Mouse (Mus musculus): ENCODE data around the gene Bud23. TPM values are rescaled to one million over a fixed set of nuclear protein-coding genes. Genes with fewer than 3 reads are reported as not detected.

Bud23 gene
- total and polyA plus RNA-seq, 2 experiments: 32.7 to 51.7 TPM

DNA sequence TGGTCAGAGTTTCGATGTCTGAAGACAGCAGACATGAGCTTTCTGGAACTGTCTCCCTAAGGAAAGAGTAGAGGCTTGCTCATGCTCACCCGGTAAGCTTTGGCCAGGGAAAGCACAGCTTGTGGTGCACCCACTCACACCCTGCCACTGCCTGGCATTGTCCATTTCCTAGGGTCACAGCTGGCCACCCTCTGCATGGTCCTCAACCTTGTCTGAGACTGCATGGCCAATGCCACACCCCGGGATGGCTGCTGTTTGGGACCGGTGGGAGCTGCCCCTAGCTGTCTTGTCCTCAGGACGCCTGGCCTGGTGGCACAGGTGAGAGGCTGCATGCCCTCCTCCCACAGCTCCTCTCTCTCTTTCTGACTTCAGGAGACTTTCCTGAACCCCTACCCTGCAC, 16.2 kb downstream of the Bud23 start:
- H3K9ac ChIP-seq (ENCODE audit: low read depth, low read length): no peak overlapping the region
- no peak overlapping the region for H3K4me3 ChIP-seq (ENCODE audit: insufficient read depth, low read depth, low read length)
- no peaks in the 10 kb centered on the region for H3K27me3 ChIP-seq (ENCODE audit: control insufficient read depth, insufficient read depth, low read length)
- 95% methylated on average over 5 of the region's 5 CpGs for WGBS
- no peaks in the 10 kb centered on the region for H3K36me3 ChIP-seq (ENCODE audit: control insufficient read depth, insufficient read depth, low read length)
- TF ChIP-seq CTCF (IDR thresholded peaks at IDR 0.05; ENCODE audit: low read depth, low read length) (no peak), POLR2A (IDR thresholded peaks at IDR 0.05; ENCODE audit: extremely low read depth, insufficient read depth, low read length) (no peak)
- no peak overlapping the region for H3K27ac ChIP-seq (replicated peaks; ENCODE audit: insufficient read depth, low read depth, low read length)
- H3K79me2 ChIP-seq (ENCODE audit: control insufficient read depth, insufficient read depth, low read length): no peaks in the 10 kb centered on the region
- H3K4me1 ChIP-seq (ENCODE audit: control insufficient read depth, insufficient read depth, low read length): no peaks in the 10 kb centered on the region; the same call in 1 of the 2 replicates
- DNase-seq (ENCODE audit: extremely low read depth, low read depth, low spot score): no peak

GRCm38 (mm10) chr5:135044575-135044974, 20.2 kb downstream of the Bud23 start:
- no peaks in the 10 kb centered on the region for H3K79me2 ChIP-seq (ENCODE audit: control insufficient read depth, insufficient read depth, low read length)
- H3K9ac ChIP-seq (ENCODE audit: low read depth, low read length): no peak overlapping the region
- no peaks in the 10 kb centered on the region for H3K36me3 ChIP-seq (ENCODE audit: control insufficient read depth, insufficient read depth, low read length)
- peaks cover 8% of the 10 kb centered on the region for H3K4me1 ChIP-seq (ENCODE audit: control insufficient read depth, insufficient read depth, low read length)
- no peak for DNase-seq (ENCODE audit: extremely low read depth, low read depth, low spot score)
- H3K27me3 ChIP-seq (ENCODE audit: control insufficient read depth, insufficient read depth, low read length): no peaks in the 10 kb centered on the region
- no peak overlapping the region for H3K4me3 ChIP-seq (ENCODE audit: insufficient read depth, low read depth, low read length)
- no peak overlapping the region for H3K27ac ChIP-seq (replicated peaks; ENCODE audit: insufficient read depth, low read depth, low read length)
- TF ChIP-seq POLR2A (IDR thresholded peaks at IDR 0.05; ENCODE audit: extremely low read depth, insufficient read depth, low read length) (no peak), CTCF (IDR thresholded peaks at IDR 0.05; ENCODE audit: low read depth, low read length) (no peak)
- WGBS: 94% methylated on average over 3 of the region's 3 CpGs

DNA sequence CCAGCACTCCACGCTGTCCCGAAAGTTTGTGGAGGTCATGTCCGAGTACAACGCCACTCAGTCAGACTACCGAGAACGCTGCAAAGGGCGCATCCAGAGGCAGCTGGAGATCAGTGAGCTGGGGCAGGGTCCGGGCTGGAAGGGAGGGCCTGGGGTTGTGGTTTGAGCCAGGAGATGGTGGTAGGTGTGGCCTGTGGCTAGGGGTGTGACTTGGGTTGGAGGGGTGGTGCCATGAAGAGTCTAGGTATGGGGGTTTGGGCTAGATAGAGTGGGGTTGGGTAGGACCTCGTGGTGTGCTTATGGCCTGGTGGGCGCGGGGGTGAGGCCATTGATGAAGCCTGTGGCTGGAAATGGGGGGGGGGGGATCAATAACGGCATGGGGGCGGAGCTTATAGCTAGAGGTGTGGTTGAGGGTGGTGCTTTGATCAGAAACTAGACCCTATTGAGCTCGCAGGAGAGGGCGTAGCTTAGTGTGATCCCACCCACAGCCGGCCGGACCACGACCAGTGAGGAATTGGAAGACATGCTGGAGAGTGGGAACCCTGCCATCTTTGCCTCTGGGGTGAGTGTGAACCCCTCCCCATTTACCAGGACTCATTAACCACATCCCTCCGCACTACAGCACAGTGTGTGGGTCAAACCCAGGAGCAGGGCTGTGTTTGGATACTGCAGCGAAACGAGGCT, 22.5 kb downstream of the Bud23 start:
- H3K9ac ChIP-seq (ENCODE audit: low read depth, low read length): no peak overlapping the region
- DNase-seq (ENCODE audit: extremely low read depth, low read depth, low spot score): peak; percentile 36
- peak overlapping the region; percentile 40 for H3K4me3 ChIP-seq (ENCODE audit: insufficient read depth, low read depth, low read length)
- peaks cover 8% of the 10 kb centered on the region; the same call in 1 of the 2 replicates for H3K4me1 ChIP-seq (ENCODE audit: control insufficient read depth, insufficient read depth, low read length)
- no peaks in the 10 kb centered on the region for H3K27me3 ChIP-seq (ENCODE audit: control insufficient read depth, insufficient read depth, low read length)
- 66% methylated on average over 21 of the region's 21 CpGs for WGBS
- TF ChIP-seq CTCF (IDR thresholded peaks at IDR 0.05; ENCODE audit: low read depth, low read length): no peak
- no peak for TF ChIP-seq POLR2A (IDR thresholded peaks at IDR 0.05; ENCODE audit: extremely low read depth, insufficient read depth, low read length)
- H3K27ac ChIP-seq (replicated peaks; ENCODE audit: insufficient read depth, low read depth, low read length): no peak overlapping the region
- no peaks in the 10 kb centered on the region for H3K36me3 ChIP-seq (ENCODE audit: control insufficient read depth, insufficient read depth, low read length)
- H3K79me2 ChIP-seq (ENCODE audit: control insufficient read depth, insufficient read depth, low read length): no peaks in the 10 kb centered on the region

GRCm38 (mm10) chr5:135040777-135041176, 24.0 kb downstream of the Bud23 start:
- Histone ChIP-seq H3K4me1 (ENCODE audit: control insufficient read depth, insufficient read depth, low read length) (peaks cover 13% of the 10 kb centered on the region), H3K27ac (replicated peaks; ENCODE audit: insufficient read depth, low read depth, low read length) (no peak overlapping the region), H3K4me3 (ENCODE audit: insufficient read depth, low read depth, low read length) (no peak overlapping the region), H3K9ac (ENCODE audit: low read depth, low read length) (no peak overlapping the region), H3K79me2 (ENCODE audit: control insufficient read depth, insufficient read depth, low read length) (no peaks in the 10 kb centered on the region), H3K36me3 (ENCODE audit: control insufficient read depth, insufficient read depth, low read length) (no peaks in the 10 kb centered on the region), H3K27me3 (ENCODE audit: control insufficient read depth, insufficient read depth, low read length) (no peaks in the 10 kb centered on the region)
- WGBS: 45% methylated on average over 11 of the region's 11 CpGs
- TF ChIP-seq POLR2A (IDR thresholded peaks at IDR 0.05; ENCODE audit: extremely low read depth, insufficient read depth, low read length) (no peak), CTCF (IDR thresholded peaks at IDR 0.05; ENCODE audit: low read depth, low read length) (no peak)
- DNase-seq (ENCODE audit: extremely low read depth, low read depth, low spot score): no peak

GRCm38 (mm10) chr5:135040059-135040458, 24.7 kb downstream of the Bud23 start:
- Histone ChIP-seq H3K4me1 (ENCODE audit: control insufficient read depth, insufficient read depth, low read length) (peaks cover 18% of the 10 kb centered on the region), H3K9ac (ENCODE audit: low read depth, low read length) (no peak overlapping the region), H3K4me3 (ENCODE audit: insufficient read depth, low read depth, low read length) (no peak overlapping the region), H3K79me2 (ENCODE audit: control insufficient read depth, insufficient read depth, low read length) (no peaks in the 10 kb centered on the region), H3K27ac (replicated peaks; ENCODE audit: insufficient read depth, low read depth, low read length) (no peak overlapping the region), H3K27me3 (ENCODE audit: control insufficient read depth, insufficient read depth, low read length) (no peaks in the 10 kb centered on the region), H3K36me3 (ENCODE audit: control insufficient read depth, insufficient read depth, low read length) (no peaks in the 10 kb centered on the region)
- no peak for DNase-seq (ENCODE audit: extremely low read depth, low read depth, low spot score)
- WGBS: 64% methylated on average over 6 of the region's 6 CpGs
- TF ChIP-seq POLR2A (IDR thresholded peaks at IDR 0.05; ENCODE audit: extremely low read depth, insufficient read depth, low read length) (no peak), CTCF (IDR thresholded peaks at IDR 0.05; ENCODE audit: low read depth, low read length) (no peak)

- WGBS: 74% methylated on average over 9 of the region's 9 CpGs
Measured at GRCm38 (mm10) chr5:135039541-135039940, 25.2 kb downstream of the Bud23 start.

More at GRCm38 (mm10) chr5:135039541-135039940, 25.2 kb downstream of the Bud23 start:
- Histone ChIP-seq H3K9ac (ENCODE audit: low read depth, low read length) (no peak overlapping the region), H3K4me3 (ENCODE audit: insufficient read depth, low read depth, low read length) (no peak overlapping the region), H3K4me1 (ENCODE audit: control insufficient read depth, insufficient read depth, low read length) (peaks cover 18% of the 10 kb centered on the region), H3K79me2 (ENCODE audit: control insufficient read depth, insufficient read depth, low read length) (no peaks in the 10 kb centered on the region), H3K27ac (replicated peaks; ENCODE audit: insufficient read depth, low read depth, low read length) (no peak overlapping the region), H3K36me3 (ENCODE audit: control insufficient read depth, insufficient read depth, low read length) (no peaks in the 10 kb centered on the region), H3K27me3 (ENCODE audit: control insufficient read depth, insufficient read depth, low read length) (no peaks in the 10 kb centered on the region)
- no peak for DNase-seq (ENCODE audit: extremely low read depth, low read depth, low spot score)
- TF ChIP-seq CTCF (IDR thresholded peaks at IDR 0.05; ENCODE audit: low read depth, low read length) (no peak), POLR2A (IDR thresholded peaks at IDR 0.05; ENCODE audit: extremely low read depth, insufficient read depth, low read length) (no peak)

All from liver, adult 2 months (tissue).